Mouse (Mus musculus) lung, postnatal 14 days (tissue): ENCODE results near the gene Arhgef11.

Experiments
- DNase-seq: peaks from one replicate; pipeline ENCODE4 v3.0.0; 2021

Gene Arhgef11

GRCm38 (mm10) chr3:87718525-87718924 is 101.2 kb downstream of the Arhgef11 start:
- DNase-seq, result no peak

GRCm38 (mm10) chr3:87724556-87724955 is 107.2 kb downstream of the Arhgef11 start:
- DNase-seq, result no peak

GRCm38 (mm10) chr3:87725396-87726160 is 108.2 kb downstream of the Arhgef11 start:
- no peak for DNase-seq

- DNase-seq, result no peak
Measured at GRCm38 (mm10) chr3:87726191-87726590, 108.8 kb downstream of the Arhgef11 start.

GRCm38 (mm10) chr3:87728696-87729095 is 111.3 kb downstream of the Arhgef11 start:
- DNase-seq, result no peak

- DNase-seq, result no peak
Measured at GRCm38 (mm10) chr3:87733098-87733497, 115.7 kb downstream of the Arhgef11 start.

GRCm38 (mm10) chr3:87733984-87734761 is 116.8 kb downstream of the Arhgef11 start:
- DNase-seq, result no peak

GRCm38 (mm10) chr3:87735335-87735734 is 118.0 kb downstream of the Arhgef11 start:
- no peak for DNase-seq

GRCm38 (mm10) chr3:87738906-87739305 is 121.5 kb downstream of the Arhgef11 start:
- no peak for DNase-seq

- no peak for DNase-seq
Measured at GRCm38 (mm10) chr3:87742013-87742412, 124.7 kb downstream of the Arhgef11 start.

GRCm38 (mm10) chr3:87742735-87743134 is 125.4 kb downstream of the Arhgef11 start:
- no peak for DNase-seq

GRCm38 (mm10) chr3:87743927-87744326 is 126.6 kb downstream of the Arhgef11 start:
- DNase-seq, result no peak

- no peak for DNase-seq
Measured at GRCm38 (mm10) chr3:87745036-87745659, 127.8 kb downstream of the Arhgef11 start.

- DNase-seq, result no peak
Measured at GRCm38 (mm10) chr3:87748431-87748830, 131.1 kb downstream of the Arhgef11 start, which contains the start of gene Lrrc71. Gene Lrrc71, minus strand, starts transcription at chr3:87748625.

GRCm38 (mm10) chr3:87749036-87749435 is 131.7 kb downstream of the Arhgef11 start:
- peak; percentile 69 for DNase-seq

GRCm38 (mm10) chr3:87749977-87750376 is 132.6 kb downstream of the Arhgef11 start:
- DNase-seq, result no peak

GRCm38 (mm10) chr3:87752567-87752966 is 135.2 kb downstream of the Arhgef11 start:
- no peak for DNase-seq

GRCm38 (mm10) chr3:87753829-87754228 is 136.5 kb downstream of the Arhgef11 start:
- no peak for DNase-seq

- DNase-seq, result peak; percentile 92
Measured at GRCm38 (mm10) chr3:87755964-87756363, 138.6 kb downstream of the Arhgef11 start.

GRCm38 (mm10) chr3:87756488-87756887 is 139.1 kb downstream of the Arhgef11 start:
- no peak for DNase-seq

GRCm38 (mm10) chr3:87758641-87759040 is 141.3 kb downstream of the Arhgef11 start:
- DNase-seq, result no peak

GRCm38 (mm10) chr3:87761408-87762375 is 144.3 kb downstream of the Arhgef11 start:
- DNase-seq, result no peak
